Mouse (Mus musculus) heart, embryonic 10.5 days (tissue): ENCODE data around the gene Slc39a1. TPM values are rescaled to one million over a fixed set of nuclear protein-coding genes. Genes with fewer than 3 reads are reported as not detected.
"Not testable (repeated sequence)": the region's sequence is repeated elsewhere in the genome, so short reads cannot be mapped to it uniquely, and the experiment has no call there.

Experiments used
- DNase-seq: peaks from one replicate; pipeline ENCODE4 v3.0.0-alpha.2; 2017; ENCODE audit warnings: low spot score
- H3K27ac ChIP-seq: fragments of 300-500 bp; sonication (generic); 2 replicates; pipeline ENCODE4 v1.5.1; 2016; ENCODE audit warnings: mild to moderate bottlenecking
- H3K27me3 ChIP-seq: fragments of 300-500 bp; sonication (generic); 2 replicates; pipeline ENCODE4 v1.6.1; 2016; ENCODE audit warnings: mild to moderate bottlenecking; ENCODE audit not compliant: poor library complexity, insufficient read depth, severe bottlenecking
- H3K36me3 ChIP-seq: fragments of 300-500 bp; sonication (generic); 2 replicates; pipeline ENCODE4 v1.6.1; 2016; ENCODE audit warnings: mild to moderate bottlenecking, moderate library complexity
- H3K4me1 ChIP-seq: fragments of 300-500 bp; sonication (generic); 2 replicates; pipeline ENCODE4 v1.6.1; 2016; ENCODE audit warnings: mild to moderate bottlenecking
- H3K4me3 ChIP-seq: fragments of 300-500 bp; sonication (generic); 2 replicates; pipeline ENCODE4 v1.5.1; 2016; ENCODE audit warnings: mild to moderate bottlenecking, moderate library complexity
- H3K9me3 ChIP-seq: fragments of 300-500 bp; sonication (generic); 2 replicates; pipeline ENCODE4 v1.6.1; 2016; ENCODE audit warnings: mild to moderate bottlenecking, moderate library complexity
- WGBS: fragments of 180-500 bp; shearing (Covaris S2); methylation state at CpG from one replicate; pipeline ENCODE4 v1.1.7; 2016; 5-methylcytosine and 5-hydroxymethylcytosine counted together
- polyA plus RNA-seq: library from polyadenylated mRNA; unstranded; fragments of >200 nt; fragmentation: Nextera tagmentation; extraction: Ambion mirVana; gene quantifications from 2 replicates; pipeline ENCODE4 v1.2.1, GENCODE M21; 2016

The Slc39a1 gene
- polyA plus RNA-seq, 1 experiment from 2014 or later: 51.3 TPM

- H3K36me3 ChIP-seq: peaks cover 27% of the 10 kb centered on the region
- DNase-seq: no peak
- H3K27me3 ChIP-seq: no peaks in the 10 kb centered on the region
- under 1% methylated on average over 3 of the region's 3 CpGs for WGBS
- H3K9me3 ChIP-seq: no peaks in the 10 kb centered on the region
- peak overlapping the region; percentile 86 for H3K4me3 ChIP-seq
- peak overlapping the region; percentile 96 for H3K27ac ChIP-seq
- H3K4me1 ChIP-seq: peaks cover 29% of the 10 kb centered on the region
These were observed 377 bp upstream of the Slc39a1 start for GRCm38 (mm10) chr3:90247630-90247959.

GRCm38 (mm10) chr3:90248746-90249100 is 751 bp downstream of the Slc39a1 start:
- H3K27ac ChIP-seq: peak overlapping the region; percentile 96
- peaks cover 27% of the 10 kb centered on the region for H3K36me3 ChIP-seq
- H3K4me1 ChIP-seq: peaks cover 18% of the 10 kb centered on the region; the same call in 1 of the 2 replicates
- peak overlapping the region; percentile 86 for H3K4me3 ChIP-seq
- DNase-seq: peak; percentile 81
- H3K9me3 ChIP-seq: no peaks in the 10 kb centered on the region
- no peaks in the 10 kb centered on the region for H3K27me3 ChIP-seq
- WGBS: 3% methylated on average over 10 of the region's 10 CpGs

DNA sequence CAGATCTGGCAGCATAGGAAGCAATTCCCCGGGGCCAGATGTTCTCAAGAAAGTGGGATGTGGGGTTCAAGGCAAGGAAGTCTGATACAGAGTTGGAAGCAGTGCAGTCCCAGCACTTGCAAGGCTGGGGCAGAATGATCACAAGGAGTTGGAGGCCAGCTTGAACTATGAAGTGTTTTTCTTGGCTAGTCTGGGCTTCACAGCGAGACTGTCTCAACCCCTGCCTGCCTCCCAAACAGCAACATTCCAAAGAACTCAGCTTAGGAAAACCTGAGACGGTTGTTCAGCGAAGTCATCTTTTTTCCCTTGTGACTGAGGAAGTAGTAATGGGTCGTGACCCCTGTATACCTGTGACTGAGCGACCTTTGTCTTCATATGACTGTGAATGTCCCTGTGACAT is 2.8 kb downstream of the Slc39a1 start:
- H3K9me3 ChIP-seq: no peaks in the 10 kb centered on the region
- no peaks in the 10 kb centered on the region for H3K27me3 ChIP-seq
- DNase-seq: no peak
- WGBS: 82% methylated on average over 6 of the region's 6 CpGs
- H3K27ac ChIP-seq: no peak overlapping the region; the same call in 1 of the 2 replicates
- H3K4me1 ChIP-seq: peaks cover 25% of the 10 kb centered on the region
- H3K36me3 ChIP-seq: peaks cover 27% of the 10 kb centered on the region
- no peak overlapping the region for H3K4me3 ChIP-seq

DNA sequence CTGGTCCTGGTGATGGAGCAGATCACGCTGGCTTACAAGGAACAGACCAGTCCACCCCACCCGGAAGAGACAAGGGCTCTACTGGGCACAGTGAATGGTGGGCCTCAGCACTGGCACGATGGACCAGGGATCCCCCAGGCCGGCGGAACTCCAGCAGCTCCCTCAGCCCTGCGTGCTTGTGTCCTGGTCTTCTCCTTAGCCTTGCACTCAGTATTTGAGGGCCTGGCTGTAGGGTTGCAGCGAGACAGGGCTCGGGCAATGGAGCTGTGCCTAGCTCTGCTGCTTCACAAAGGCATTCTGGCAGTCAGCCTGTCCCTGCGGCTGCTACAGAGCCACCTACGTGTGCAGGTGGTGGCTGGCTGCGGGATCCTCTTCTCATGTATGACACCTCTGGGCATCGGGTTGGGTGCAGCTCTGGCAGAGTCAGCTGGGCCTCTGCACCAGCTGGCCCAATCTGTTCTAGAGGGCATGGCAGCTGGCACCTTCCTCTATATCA is 3.8 kb downstream of the Slc39a1 start:
- peaks cover 36% of the 10 kb centered on the region for H3K36me3 ChIP-seq
- H3K27ac ChIP-seq, DNase-seq, H3K4me3 ChIP-seq, H3K27me3 ChIP-seq, H3K9me3 ChIP-seq: not testable (repeated sequence)
- H3K4me1 ChIP-seq: peaks cover 28% of the 10 kb centered on the region
- WGBS: 88% methylated on average over 10 of the region's 12 CpGs

DNA sequence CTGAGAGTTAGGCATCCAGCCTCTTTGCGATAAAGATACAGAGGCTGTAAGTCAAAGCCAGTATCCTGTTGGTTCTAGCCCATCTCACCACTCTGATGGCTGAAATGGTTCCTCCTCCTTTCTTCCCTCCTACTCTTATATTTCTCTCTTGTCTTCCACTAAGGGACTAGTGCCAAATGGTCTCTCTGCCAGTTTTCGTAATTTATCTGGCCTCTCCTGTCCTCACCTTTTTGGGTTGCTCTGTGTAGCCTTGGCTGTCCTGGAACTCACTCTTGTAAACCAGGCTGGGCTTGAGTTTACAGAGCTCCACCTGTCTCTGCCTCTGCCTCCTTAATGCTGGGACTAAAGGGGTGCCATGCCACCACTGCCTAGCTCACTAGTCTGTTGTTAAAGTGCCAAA is 4.7 kb downstream of the Slc39a1 start:
- H3K36me3 ChIP-seq: peaks cover 45% of the 10 kb centered on the region
- not testable (repeated sequence) for DNase-seq, H3K4me3 ChIP-seq, H3K9me3 ChIP-seq, H3K27ac ChIP-seq, H3K27me3 ChIP-seq
- WGBS: 85% methylated on average over 2 of the region's 2 CpGs
- H3K4me1 ChIP-seq: peaks cover 26% of the 10 kb centered on the region

DNA sequence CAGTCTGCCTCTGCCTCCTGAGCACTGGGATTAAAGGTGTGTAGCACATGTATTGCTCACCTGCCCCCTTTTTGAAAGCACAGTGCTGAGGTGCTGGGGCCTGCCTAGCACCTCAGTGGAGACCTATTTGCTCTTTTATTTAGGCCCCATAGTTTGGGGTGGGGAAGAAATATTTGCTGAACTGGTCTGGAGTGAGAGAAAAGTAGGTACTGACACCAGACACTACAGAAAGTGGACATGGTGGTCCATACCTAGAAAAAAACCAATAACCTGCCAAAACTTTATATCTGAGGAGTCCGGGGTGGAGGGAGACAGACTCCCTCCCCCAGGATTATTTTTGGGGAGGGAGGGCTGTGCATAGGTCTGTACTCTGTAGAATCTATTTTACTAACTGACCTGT is 5.2 kb downstream of the Slc39a1 start:
- H3K27me3 ChIP-seq, H3K4me3 ChIP-seq, DNase-seq, H3K9me3 ChIP-seq, H3K27ac ChIP-seq: not testable (repeated sequence)
- H3K36me3 ChIP-seq: peaks cover 50% of the 10 kb centered on the region
- WGBS: 76% methylated on average over 1 of the region's 1 CpGs
- peaks cover 26% of the 10 kb centered on the region for H3K4me1 ChIP-seq

- Histone ChIP-seq H3K9me3 (no peaks in the 10 kb centered on the region), H3K27ac (peak within 1 kb of the TSS; percentile 95), H3K36me3 (peaks cover 57% of the 10 kb centered on the region), H3K4me1 (peaks cover 21% of the 10 kb centered on the region), H3K27me3 (no peaks in the 10 kb centered on the region), H3K4me3 (peak within 1 kb of the TSS; percentile 88)
- WGBS: 3% methylated on average over 39 of the region's 40 CpGs
- peak; percentile 99 for DNase-seq
These were observed 5.9 kb downstream of the Slc39a1 start, which contains the start of gene Crtc2 for GRCm38 (mm10) chr3:90253653-90254418. Gene Crtc2 (plus strand): TSS chr3:90254163.

- Histone ChIP-seq H3K4me1 (peaks cover 13% of the 10 kb centered on the region), H3K4me3 (peak overlapping the region; percentile 88), H3K27ac (peak overlapping the region; percentile 95), H3K36me3 (peaks cover 61% of the 10 kb centered on the region), H3K9me3 (no peaks in the 10 kb centered on the region), H3K27me3 (no peaks in the 10 kb centered on the region)
- DNase-seq: no peak
- WGBS: under 1% methylated on average over 41 of the region's 41 CpGs
These were observed 6.6 kb downstream of the Slc39a1 start for GRCm38 (mm10) chr3:90254419-90255193.

DNA sequence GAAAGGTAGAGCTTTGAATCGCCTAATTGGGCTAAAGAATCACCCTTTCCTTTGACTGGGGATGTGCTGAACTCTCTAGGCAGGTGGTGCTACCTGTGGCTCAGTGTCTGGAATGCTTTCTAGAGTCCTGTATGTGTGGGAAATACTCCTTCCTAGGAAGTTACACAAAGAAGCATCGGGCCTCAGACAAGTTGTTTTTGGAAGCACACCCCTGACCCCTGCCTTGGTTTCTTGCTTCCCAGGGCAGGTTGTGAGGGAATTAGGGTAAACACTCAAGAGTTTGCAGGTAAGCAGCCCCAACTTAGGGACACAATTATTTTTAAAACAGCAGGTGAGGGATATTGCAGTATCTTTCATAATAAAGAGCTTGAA is 7.2 kb downstream of the Slc39a1 start:
- DNase-seq: no peak
- no peaks in the 10 kb centered on the region for H3K9me3 ChIP-seq
- H3K36me3 ChIP-seq: peaks cover 62% of the 10 kb centered on the region
- H3K27ac ChIP-seq: peak overlapping the region; percentile 95; the same call in 1 of the 2 replicates
- H3K4me3 ChIP-seq: peak overlapping the region; percentile 88
- no peaks in the 10 kb centered on the region for H3K27me3 ChIP-seq
- WGBS: 34% methylated on average over 2 of the region's 2 CpGs
- H3K4me1 ChIP-seq: peaks cover 13% of the 10 kb centered on the region

GRCm38 (mm10) chr3:90255784-90256353 is 7.9 kb downstream of the Slc39a1 start:
- no peaks in the 10 kb centered on the region for H3K27me3 ChIP-seq
- 91% methylated on average over 14 of the region's 14 CpGs for WGBS
- H3K4me1 ChIP-seq: peaks cover 13% of the 10 kb centered on the region
- no peak for DNase-seq
- no peak overlapping the region for H3K27ac ChIP-seq
- H3K36me3 ChIP-seq: peaks cover 62% of the 10 kb centered on the region
- H3K4me3 ChIP-seq: no peak overlapping the region
- no peaks in the 10 kb centered on the region for H3K9me3 ChIP-seq

- peaks cover 63% of the 10 kb centered on the region for H3K36me3 ChIP-seq
- no peak for DNase-seq
- H3K27ac ChIP-seq: no peak overlapping the region
These were observed 9.0 kb downstream of the Slc39a1 start for GRCm38 (mm10) chr3:90256731-90257530.

GRCm38 (mm10) chr3:90258521-90258920 is 10.5 kb downstream of the Slc39a1 start:
- Histone ChIP-seq H3K4me1 (peaks cover 13% of the 10 kb centered on the region), H3K36me3 (peaks cover 77% of the 10 kb centered on the region), H3K9me3 (no peaks in the 10 kb centered on the region), H3K4me3 (no peak overlapping the region), H3K27me3 (no peaks in the 10 kb centered on the region), H3K27ac (no peak overlapping the region)
- DNase-seq: no peak
- 88% methylated on average over 4 of the region's 4 CpGs for WGBS

More at GRCm38 (mm10) chr3:90256731-90257530, 9.0 kb downstream of the Slc39a1 start:
- H3K4me3 ChIP-seq: no peak overlapping the region
- no peaks in the 10 kb centered on the region for H3K9me3 ChIP-seq
- 87% methylated on average over 19 of the region's 19 CpGs for WGBS
- no peaks in the 10 kb centered on the region for H3K27me3 ChIP-seq
- H3K4me1 ChIP-seq: peaks cover 13% of the 10 kb centered on the region
